Mouse (Mus musculus) embryonic fibroblast, embryonic 13.5 days (primary cell): ENCODE measurements around the gene Tbc1d16. TPM values are rescaled to one million over a fixed set of nuclear protein-coding genes. Genes with fewer than 3 reads are reported as not detected.

Experiments
- H3K27ac ChIP-seq: 2 replicates; pipeline ENCODE4 v1.5.1; 2012; ENCODE audit warnings: low read length, control low read depth, inconsistent platforms; ENCODE audit not compliant: insufficient read depth
- H3K4me1 ChIP-seq: 2 replicates; pipeline ENCODE4 v1.6.1; 2011; ENCODE audit warnings: low read length; ENCODE audit not compliant: control insufficient read depth, insufficient read depth
- H3K4me3 ChIP-seq: 2 replicates; pipeline ENCODE4 v1.5.1; 2011; ENCODE audit warnings: mild to moderate bottlenecking, control low read depth, low read length; ENCODE audit not compliant: insufficient read depth
- CTCF ChIP-seq: IDR thresholded peaks from 2 replicates; pipeline ENCODE4 v1.5.1; 2011; ENCODE audit warnings: mild to moderate bottlenecking, control low read depth, low read length, moderate library complexity, borderline replicate concordance; ENCODE audit not compliant: insufficient read depth
- POLR2A ChIP-seq: IDR thresholded peaks from 2 replicates; pipeline ENCODE4 v1.6.1; 2011; ENCODE audit warnings: low read depth, mild to moderate bottlenecking, control low read depth, low read length, moderate library complexity
- polyA plus RNA-seq: library from polyadenylated mRNA; stranded (reverse); fragments of >200 nt; gene quantifications from 2 replicates; pipeline ENCODE4 v1.2.4, GENCODE M21; 2011; ENCODE audit warnings: low read depth; ENCODE audit not compliant: missing spikeins, insufficient read length

Tbc1d16 gene
- polyA plus RNA-seq, 1 experiment: 10.6 TPM

DNA sequence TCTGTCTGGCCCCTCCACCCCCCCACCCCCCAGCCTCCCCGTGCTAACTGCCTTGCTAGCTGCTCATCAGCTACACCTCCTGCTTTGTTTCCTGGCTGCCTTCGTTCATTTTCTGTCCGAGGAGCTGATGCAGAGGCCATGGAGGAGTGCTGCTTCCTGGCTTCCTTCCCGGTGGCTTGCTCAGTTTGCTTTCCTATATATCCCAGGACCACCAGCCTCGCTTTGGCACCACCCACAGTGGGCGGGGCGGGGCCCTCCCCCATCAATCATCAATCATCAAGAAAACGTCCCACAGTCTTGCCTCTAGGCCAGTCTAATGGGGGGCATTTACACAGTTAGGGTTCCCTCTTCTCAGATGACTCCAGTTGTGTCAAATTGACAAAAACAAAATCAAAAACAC, 8.1 kb upstream of the Tbc1d16 start:
- Histone ChIP-seq H3K4me1 (no peaks in the 10 kb centered on the region), H3K27ac (no peak overlapping the region), H3K4me3 (no peak overlapping the region)
- no peak for TF ChIP-seq POLR2A
- no peak for TF ChIP-seq CTCF

DNA sequence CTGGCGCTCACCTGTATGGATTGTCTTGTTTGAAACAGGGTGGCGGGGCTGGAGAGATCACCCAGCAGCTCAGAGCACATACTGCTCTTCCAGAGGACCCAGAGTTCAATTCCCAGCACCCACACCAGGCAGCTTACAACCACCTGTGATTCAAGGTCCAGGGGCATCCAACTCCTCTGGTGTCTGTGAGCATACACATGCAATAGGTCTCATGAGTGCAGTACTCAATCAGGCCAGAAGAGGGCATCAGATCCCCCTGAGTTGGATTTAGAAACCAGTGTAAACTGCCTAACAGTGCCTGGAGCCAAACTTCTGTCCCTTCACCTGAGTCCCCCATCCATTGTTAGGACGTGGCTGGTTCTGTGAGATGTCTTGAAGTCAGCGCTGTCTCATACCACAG, 7.3 kb upstream of the Tbc1d16 start:
- no peak for TF ChIP-seq CTCF
- TF ChIP-seq POLR2A: no peak
- H3K4me1 ChIP-seq: no peaks in the 10 kb centered on the region
- H3K27ac ChIP-seq: no peak overlapping the region
- no peak overlapping the region for H3K4me3 ChIP-seq

DNA sequence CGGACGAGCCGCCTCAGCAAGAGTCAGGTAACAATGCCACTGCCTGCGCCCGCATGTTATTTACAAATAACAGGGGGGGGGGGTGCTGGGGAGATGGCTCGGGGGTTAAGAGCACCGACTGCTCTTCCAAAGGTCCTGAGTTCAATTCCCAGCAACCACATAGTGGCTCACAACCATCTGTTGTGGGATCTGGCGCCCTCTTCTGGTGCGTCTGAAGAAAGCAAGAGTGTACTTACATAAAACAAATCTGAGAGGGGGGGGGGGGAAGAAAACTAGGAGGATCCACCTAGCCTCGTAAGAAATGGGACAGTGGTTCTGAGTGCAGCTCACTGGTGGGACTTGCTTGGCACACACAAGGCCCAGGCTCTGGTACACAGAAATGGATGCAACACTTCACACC, 6.5 kb upstream of the Tbc1d16 start:
- TF ChIP-seq POLR2A (no peak), CTCF (no peak)
- Histone ChIP-seq H3K4me1 (no peaks in the 10 kb centered on the region), H3K27ac (no peak overlapping the region), H3K4me3 (no peak overlapping the region)

DNA sequence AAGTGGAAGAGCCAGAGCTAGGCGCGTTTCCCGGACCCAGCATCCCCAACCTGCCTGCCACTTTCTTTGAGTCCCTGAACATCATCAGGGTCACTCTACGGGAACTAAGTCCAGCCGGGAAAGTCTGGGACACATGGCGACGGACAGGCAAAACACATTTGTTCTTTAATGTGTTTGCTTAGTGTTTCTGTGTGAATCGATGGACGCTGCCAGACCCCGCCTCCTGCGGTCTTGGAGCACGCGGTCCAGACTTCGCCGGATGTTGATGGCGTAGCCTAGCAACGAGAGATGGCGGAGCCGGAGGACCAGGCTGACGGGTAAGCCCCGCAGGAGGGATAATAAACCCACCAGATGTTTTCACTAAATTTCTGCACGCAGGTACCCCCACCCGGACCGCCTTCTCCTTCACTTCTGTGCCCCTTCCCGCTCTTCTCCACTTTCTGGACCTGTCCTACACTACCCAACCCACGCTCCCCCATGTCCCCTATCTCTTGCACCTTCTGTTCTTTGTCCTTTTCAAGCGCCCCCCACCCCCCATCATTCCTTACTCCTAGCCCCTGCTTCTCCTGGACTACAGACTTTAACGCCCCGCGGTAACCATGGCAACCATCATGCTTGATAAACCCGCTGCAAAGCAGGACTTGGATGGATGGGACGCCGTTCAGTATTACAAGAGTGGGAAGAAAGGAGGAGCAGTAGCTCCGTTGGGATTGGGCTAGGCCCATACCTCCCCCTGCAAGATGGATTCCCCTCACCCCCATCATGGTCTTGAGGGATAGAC, 737 bp upstream of the Tbc1d16 start:
- H3K4me3 ChIP-seq: peak overlapping the region; percentile 69
- no peaks in the 10 kb centered on the region; the same call in 1 of the 2 replicates for H3K4me1 ChIP-seq
- no peak overlapping the region for H3K27ac ChIP-seq
- TF ChIP-seq CTCF: no peak
- TF ChIP-seq POLR2A: no peak

DNA sequence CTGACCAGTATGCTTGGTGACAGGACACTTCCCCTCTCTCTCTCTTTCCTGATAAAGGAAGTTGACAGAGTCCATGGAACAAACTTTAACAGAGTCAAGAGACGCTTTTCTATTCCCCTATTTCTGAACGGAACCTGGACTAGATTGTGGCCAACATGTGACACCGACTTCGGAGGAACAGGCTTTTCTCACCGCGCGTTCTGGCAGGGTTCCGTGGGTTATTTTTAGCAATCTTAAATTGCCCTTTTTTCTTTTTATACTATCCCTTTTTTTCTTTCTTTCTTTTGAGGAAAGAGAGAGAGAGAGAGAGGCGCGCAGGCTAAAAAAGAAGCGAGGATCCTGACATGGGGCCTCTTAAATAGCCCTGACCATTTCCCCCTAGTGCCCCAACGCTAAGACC, 708 bp downstream of the Tbc1d16 start:
- H3K4me1 ChIP-seq: no peaks in the 10 kb centered on the region; the same call in 1 of the 2 replicates
- no peak for TF ChIP-seq CTCF
- TF ChIP-seq POLR2A: no peak
- H3K27ac ChIP-seq: no peak overlapping the region
- H3K4me3 ChIP-seq: peak overlapping the region; percentile 68

DNA sequence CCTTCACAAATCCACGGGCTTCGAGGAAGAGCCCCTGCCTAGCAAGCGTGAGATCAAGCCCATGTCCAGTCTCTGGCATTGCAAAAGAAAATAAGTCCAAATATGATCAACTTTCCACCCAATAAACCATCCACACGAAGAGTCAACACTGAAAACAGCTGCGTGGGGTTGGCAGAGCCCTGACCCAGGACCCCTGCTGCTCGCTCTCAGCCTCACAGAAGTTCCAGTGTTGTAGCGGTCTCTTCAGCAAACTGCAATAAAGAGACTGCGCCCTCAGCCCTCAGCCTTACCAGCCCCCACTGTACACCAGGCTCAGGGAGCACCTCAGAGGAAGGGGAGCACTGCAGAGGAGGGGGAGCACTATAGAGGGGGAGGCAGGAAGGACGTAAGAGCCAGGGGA, 2.7 kb downstream of the Tbc1d16 start:
- H3K4me1 ChIP-seq: no peaks in the 10 kb centered on the region; the same call in 1 of the 2 replicates

DNA sequence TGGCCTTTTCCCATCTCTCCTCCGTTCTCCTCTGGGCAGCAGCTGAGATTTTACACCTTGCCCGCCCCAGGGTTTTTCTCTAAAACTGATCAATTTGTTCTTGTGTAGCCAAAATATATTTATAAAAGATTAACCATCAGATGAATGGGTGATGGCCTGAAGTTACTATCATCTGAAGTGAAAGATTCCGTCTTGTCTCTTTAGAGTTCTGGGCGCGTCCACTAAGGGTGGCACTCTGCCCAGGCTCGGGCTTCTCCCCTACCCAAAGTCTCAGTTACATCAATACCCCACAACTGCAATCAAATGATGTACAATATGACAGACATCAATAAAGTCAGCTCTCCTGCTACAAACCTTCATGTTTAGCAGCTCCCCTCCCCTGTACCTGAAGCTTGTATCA, 3.4 kb downstream of the Tbc1d16 start:
- H3K4me3 ChIP-seq: no peak overlapping the region
- no peaks in the 10 kb centered on the region; the same call in 1 of the 2 replicates for H3K4me1 ChIP-seq
- H3K27ac ChIP-seq: no peak overlapping the region
- TF ChIP-seq POLR2A: no peak

More for the DNA sequence above, 2.7 kb downstream of the Tbc1d16 start:
- no peak overlapping the region for H3K27ac ChIP-seq
- no peak for TF ChIP-seq CTCF
- no peak for TF ChIP-seq POLR2A
- no peak overlapping the region for H3K4me3 ChIP-seq

DNA sequence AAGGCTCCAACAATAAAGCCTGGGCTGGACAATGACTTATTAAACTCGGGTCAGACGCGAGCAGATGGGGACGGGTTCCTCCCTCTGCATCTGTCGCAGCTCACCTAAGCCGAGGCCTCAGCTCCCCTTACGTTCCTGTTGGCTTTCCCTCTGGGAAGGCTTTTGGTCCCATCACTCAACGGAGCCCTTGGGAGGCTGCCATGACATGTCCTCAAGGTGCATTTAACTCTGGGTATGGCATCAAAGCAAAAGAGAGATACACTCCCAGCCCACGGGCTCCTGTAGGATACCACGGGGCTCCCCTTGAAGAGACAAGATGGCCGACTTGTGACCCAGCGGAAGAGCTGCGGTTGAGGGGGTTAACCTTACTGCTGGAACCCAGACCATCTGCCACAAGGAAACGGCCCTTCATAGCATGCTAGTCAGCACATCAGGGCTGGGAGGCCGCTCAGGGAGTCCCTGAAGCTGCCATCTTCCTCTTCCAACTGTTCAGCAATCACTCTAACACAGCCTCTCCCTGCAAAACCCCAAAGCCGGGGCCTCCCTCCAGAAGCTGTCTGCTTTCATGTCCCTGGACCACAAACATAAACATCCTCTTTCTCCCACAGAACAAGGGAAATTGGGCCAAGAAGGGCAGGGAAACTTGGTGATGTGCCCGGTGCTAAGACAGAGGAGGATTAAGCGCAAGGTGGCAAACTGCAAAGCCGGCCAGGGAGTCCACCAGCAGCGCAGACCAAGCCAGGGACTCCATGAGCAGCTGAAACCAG, 5.0 kb downstream of the Tbc1d16 start:
- no peak overlapping the region for H3K27ac ChIP-seq
- no peaks in the 10 kb centered on the region; the same call in 1 of the 2 replicates for H3K4me1 ChIP-seq
- no peak overlapping the region for H3K4me3 ChIP-seq
- no peak for TF ChIP-seq CTCF
- no peak for TF ChIP-seq POLR2A

DNA sequence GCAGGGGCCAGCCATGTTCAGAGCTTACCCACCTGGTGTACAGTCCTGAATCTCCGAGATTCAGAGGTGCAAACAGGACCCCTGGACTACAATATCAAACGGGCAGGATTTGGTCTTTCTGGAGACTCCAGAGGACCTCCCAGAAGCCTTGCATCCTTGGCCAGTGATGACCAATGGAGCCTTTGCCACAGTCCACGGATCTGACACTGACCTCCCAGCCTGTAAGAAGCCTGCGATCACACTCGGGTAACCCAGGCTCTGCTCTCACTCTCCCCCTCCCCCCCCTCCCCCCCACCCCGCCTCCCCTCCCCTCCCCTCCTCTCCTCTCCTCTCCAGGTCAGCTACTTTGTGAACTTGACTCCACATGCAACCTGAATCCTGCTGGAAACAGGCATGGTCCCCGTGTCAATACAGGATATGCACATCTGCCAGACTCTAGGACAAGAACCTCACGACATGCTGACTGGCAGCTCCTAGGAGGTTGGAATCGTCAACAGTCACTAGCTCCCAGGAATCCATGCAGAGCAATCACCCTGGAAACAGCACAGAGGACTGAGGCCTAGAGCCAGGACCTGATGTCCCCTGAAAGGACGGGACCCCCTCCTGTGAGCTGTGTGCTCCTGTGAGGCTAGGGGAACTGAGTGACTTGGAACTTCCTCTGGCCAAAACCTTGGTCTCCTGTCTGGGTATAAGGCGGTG, 6.3 kb downstream of the Tbc1d16 start:
- no peak for TF ChIP-seq CTCF
- no peak for TF ChIP-seq POLR2A
- no peak overlapping the region for H3K4me3 ChIP-seq

DNA sequence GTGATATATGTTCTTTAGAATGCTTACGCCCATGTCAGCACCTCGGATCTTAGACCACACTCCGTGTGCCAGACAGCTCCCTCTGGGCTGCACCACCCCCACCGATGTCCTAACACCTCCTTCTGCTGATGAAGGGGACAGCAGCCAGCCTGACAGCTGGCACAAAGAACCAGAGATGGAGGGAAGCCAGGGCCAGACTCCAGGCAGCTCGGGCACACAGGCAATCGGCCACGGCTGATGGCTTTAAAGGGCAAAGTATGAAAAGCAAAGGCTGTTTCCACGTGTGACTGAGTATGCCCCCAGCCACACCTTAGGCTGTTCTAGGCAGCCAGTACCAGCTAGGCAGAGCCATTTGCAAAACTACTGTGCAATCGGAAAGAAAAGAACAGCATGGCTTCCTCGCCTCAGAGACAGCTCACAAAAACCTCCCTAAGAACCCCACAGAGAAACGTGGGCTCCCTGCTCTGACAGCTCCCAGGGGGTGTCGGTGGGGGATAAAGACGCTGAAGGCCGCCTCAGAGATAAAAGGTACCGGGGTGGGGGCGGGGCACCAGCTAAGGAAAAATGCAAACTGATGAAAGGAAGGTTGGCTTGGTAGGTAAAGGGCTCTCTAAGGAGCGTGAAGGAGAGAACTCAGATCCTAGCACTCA, 8.4 kb downstream of the Tbc1d16 start:
- TF ChIP-seq CTCF (no peak), POLR2A (no peak)
- Histone ChIP-seq H3K27ac (no peak overlapping the region), H3K4me3 (no peak overlapping the region), H3K4me1 (peaks cover 6% of the 10 kb centered on the region)

More for the DNA sequence above, 6.3 kb downstream of the Tbc1d16 start:
- Histone ChIP-seq H3K27ac (no peak overlapping the region), H3K4me1 (no peaks in the 10 kb centered on the region)
